Mouse (Mus musculus) lung, postnatal 4 days (tissue): Measurements from ENCODE around the gene Mbnl2.
A peak's percentile ranks its signal among the peaks of the same experiment; 100 is the strongest.

Source experiments
- DNase-seq, 2 experiments: peaks; one replicate each; pipeline ENCODE4 v3.0.0; 2021

The Mbnl2 gene

DNA sequence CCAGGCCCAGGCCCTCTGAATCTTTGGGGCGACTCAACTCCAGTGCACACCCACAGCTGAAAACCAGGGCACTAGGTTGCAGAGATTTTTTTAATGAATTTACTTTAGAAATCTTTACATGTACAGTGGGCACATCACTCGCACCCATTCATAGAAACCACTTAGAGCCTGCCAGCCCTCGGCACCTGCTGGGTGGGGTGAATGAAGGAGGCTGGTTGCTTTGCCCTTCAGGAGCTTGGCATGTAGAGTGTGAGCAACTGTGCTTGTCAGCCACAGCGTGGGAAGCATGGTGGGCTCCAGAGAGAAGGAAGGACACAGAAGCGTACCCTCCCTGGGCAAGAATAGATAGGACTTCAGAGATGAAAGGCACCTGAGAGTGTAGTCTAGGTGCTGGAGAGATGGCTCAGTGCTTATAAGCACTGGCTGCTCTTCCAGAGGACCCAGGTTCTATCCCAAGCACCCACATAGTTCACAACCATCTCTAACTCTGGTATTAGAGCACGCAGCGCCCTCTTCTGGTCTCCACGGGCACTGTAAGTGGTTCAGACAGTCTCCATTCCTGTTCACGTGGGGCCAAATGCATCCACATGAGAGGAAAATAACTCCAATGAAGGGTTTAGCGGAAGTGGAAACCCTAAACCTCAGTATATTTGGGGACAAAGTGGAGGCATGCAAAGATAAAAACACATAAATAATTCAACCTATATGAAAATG is 114.9 kb downstream of the Mbnl2 start:
- no peak for DNase-seq

- DNase-seq = no peak
These were observed 116.2 kb downstream of the Mbnl2 start for GRCm38 (mm10) chr14:120391701-120392100.

GRCm38 (mm10) chr14:120392441-120392840 is 117.0 kb downstream of the Mbnl2 start:
- DNase-seq = no peak

DNA sequence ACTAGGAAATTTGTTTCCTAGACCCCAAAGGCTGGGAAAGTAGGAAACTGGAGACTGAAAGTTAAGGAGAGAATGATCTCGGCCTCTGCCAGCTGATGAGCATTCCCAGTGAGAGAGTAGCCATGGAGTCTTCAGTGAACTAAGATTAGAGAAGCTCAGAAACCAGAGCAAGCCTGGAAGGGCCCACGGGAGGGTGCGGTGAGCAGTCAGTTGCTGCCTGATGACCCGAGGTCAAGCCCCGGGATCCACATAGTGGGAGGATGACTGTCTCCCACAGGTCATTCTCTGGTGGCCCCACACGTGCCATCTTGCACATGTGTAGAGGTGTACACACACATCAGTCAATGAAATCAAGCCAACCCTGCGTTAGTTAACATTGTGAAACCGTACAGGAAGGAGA is 118.0 kb downstream of the Mbnl2 start:
- no peak for DNase-seq

DNA sequence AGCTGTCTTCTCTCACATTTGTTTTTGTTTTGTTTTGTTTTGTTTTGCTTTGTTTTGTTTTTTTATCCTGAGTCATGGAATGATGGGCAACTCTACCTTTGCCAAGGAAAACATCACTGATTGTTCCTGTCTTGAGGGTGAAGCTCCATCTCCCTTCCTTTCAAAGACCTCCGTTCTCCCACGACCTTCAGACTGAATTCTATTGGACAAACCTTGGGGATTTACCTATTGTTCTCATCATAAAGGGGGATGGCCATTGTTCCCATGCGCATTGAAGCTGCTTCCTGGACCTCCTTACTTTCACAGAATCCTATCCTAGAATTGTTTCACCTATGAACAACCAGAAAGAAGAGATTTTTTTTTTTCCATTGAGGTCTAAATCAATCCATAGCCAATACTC is 118.7 kb downstream of the Mbnl2 start:
- no peak for DNase-seq

- no peak for DNase-seq
These were observed 119.4 kb downstream of the Mbnl2 start for GRCm38 (mm10) chr14:120394827-120395226.

DNA sequence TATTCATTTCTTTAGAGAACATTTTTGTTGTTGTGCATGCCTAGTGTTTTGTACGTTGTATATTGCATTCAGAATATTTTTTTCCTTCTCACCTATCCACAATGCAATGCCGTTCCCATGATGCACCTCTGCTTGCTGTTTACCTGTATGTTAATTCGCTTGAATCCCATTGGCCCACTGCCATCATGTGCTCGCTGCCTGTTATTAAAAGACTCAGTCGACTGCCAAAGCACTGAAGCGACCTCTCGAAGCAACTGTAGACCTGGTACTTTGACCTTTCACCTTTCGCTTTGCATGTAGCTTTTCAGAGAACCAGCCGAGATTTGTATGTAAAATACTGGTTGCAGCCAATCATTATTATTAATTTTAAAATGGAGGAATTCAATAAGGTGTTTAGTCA is 120.0 kb downstream of the Mbnl2 start:
- no peak for DNase-seq

DNA sequence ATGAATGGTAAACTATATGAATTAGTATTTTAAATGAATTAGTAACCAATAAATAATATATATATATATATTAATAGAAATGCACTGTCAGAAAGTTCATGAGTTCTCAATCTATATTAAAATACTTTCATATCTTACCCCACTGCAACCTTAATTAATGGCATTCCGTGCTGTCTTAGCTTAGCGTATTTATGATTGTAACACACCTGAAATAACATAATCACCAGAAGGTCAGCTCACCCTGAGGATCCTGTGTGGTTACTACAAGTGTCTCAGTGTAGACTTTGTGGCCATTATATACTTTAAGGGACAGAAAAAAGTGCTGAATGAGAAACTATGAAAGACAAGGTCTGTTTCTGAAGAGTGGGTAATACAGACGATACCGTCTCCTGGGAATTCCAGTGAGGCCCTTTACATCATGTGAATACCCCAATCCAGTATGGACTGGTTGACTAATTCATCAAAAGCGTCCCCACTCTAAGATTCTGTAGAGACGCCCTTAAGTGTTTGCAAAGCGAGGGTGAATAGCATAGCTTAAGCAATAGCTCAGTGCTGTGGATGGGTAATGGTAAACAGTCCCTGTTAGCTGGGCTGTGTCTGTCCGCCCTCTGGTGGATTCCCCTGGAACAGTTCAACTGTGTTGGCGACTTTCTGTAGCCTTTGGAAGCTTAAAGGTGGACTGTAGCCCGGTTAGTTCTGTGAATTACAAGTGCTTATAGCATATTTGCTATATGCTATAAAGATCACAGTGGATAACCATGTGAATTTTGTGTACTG is 122.6 kb downstream of the Mbnl2 start:
- DNase-seq = peak; percentile 81 to 88

DNA sequence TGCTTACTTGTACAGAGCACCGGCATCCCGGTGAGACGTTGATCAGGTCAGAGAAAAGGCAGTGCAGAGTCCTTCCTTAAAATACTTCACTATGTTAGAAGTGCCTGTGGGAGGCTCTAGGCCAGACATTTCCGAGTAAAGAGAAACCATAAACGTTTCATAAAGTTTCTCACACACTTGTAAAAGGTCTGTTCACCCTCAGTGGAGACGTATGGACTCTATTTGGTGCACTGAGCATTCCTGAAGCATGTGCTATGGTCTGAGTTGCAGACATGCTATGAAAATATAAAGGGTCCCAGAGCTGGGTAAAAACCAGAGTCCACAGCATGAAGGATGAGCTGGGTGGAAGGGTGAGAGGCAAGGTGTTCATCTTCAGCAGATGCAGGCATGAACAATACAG is 124.1 kb downstream of the Mbnl2 start:
- DNase-seq = no peak

DNA sequence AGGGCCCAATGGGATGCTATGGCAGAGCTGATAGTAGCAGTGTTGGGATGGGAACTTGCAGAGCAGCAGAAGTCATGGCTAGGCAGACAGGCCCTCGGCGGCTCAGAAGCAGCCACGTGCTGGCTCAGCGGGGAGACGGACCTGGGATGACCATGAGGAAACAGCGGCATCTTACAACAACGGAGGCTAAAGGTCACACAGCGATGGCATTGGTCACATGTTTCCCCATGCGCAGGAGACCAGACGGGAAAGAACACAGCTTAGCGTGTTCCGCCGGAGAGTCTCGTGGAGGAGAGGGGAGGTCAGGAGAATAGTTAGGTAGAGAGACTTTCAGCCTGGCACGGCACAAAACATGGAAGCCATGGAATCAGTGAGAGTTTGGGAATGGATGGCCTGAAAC is 125.7 kb downstream of the Mbnl2 start:
- DNase-seq = no peak

DNA sequence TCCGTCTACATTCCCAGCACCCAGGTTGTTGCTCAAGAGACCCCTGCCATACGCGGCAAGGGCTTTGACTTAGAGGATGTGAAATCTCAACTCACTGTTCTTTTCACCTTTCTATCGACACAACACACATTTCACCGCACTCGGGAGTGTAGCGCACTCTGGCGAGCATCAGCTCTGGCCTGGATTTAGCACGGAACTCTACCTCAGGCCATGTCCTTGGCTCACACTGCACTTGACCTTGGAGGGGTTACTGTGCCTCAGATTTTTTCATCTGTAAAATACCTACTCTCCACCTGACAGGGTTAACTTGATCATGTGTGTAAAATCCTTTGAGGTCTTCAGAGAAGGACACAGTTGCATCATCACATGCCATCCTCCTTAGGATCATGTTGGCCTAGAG is 127.2 kb downstream of the Mbnl2 start:
- DNase-seq = no peak

GRCm38 (mm10) chr14:120404364-120404763 is 128.9 kb downstream of the Mbnl2 start:
- no peak for DNase-seq

GRCm38 (mm10) chr14:120404811-120405582 is 129.5 kb downstream of the Mbnl2 start:
- DNase-seq = no peak

- peak in 1 of 2 experiments; percentile 42 for DNase-seq
These were observed 130.1 kb downstream of the Mbnl2 start for GRCm38 (mm10) chr14:120405597-120405996.

- DNase-seq = no peak
These were observed 130.8 kb downstream of the Mbnl2 start for GRCm38 (mm10) chr14:120406271-120406670.

DNA sequence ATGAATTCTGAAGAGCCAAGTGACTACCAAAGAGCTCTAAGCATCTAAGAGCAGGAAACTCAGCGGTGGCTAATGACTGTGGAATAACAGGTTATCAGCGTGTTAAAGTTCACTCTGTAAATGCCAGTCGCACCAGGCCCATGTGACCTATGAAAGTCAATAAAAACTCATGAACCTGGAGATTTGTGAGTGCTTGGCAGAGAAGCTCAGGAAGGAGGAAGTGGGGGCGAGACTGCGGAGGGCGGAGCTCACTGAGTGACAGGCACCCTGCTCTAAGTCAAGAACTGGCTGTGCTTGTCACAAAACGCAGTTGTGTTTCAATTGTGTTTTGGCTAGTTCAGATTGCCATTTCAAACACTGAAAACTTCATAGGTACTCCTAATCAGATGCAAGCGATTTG is 131.4 kb downstream of the Mbnl2 start:
- peak; percentile 75 to 78 for DNase-seq

DNA sequence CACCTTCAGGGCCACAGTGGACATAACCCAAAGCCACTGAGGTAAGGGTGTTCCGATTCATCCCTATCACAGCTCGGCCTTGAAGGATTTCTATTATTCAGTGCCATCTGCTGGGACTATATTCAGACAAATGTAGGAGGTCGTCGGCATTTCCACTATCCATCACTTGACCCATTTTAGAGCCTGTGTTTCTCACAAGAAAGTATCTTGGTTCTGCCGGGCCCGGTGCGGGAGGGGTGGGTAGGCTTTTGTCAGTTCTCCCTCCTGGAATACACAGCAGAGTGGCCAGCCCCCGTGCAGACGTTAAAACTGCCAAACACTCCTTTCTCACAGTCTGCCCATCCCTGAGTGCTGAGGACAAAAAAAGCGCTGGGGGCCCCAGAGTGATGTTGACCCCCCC is 134.4 kb downstream of the Mbnl2 start:
- DNase-seq = no peak

- DNase-seq = peak; percentile 31 to 70
These were observed 141.4 kb downstream of the Mbnl2 start for GRCm38 (mm10) chr14:120416886-120417285.

DNA sequence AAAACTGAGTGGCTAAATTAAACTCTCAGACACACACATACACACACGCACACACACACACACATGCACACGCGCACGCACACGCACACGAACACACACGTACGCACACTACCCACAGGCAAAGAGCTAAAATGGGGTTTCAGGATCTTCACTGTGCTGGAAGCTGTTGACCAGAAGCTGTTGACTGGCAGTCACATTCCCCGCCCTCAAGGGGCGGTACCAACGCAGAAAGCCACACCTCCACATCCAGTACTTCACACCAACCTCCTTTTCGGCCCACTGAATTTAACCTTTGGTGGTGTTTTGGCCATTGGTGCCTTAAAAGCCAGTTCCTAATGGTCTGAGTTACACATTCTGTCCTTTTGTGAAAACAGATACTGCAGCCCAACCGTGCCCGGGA is 143.5 kb downstream of the Mbnl2 start:
- no peak for DNase-seq

DNA sequence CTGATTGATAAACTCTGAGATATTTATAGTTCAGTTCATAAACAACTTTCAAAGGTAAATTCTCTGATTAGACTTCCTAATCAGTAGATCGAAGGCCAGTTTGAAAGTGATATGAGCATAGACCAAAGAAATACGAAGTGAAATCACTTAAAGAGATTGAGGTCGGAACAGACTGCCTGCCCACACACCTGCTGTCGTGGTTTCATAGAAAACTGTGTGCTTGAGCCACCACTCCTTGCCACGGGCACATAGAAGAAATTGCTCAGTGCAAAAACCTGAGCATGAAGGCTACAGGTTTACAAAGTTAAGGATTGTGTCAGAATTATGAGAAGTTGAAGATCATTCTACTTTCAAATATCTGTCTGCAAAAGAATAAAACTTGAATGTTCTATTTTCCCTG is 153.0 kb downstream of the Mbnl2 start:
- no peak for DNase-seq

GRCm38 (mm10) chr14:120432773-120433172 is 157.3 kb downstream of the Mbnl2 start:
- DNase-seq = no peak

DNA sequence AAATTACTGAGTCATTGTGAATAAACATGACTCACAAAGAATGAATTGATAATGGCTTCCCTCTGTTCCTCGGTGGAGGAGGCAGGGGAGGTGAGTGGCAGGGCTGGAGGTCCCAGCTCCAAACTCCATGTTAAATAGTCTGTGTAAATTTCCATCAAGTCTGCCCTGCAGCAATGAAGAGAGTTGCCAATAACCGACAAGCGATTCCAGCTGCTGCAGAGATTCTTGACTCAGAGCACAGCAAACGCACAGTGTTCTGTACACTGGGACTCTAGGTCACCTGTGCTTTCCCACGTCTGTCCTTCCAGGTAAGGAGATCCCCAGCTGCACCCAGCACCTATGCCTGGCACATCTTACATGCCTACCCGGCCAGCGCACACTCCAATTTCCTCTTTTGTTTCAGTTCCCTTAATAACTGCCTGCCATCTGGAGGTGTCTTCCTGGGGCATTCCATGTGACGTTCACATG is 158.5 kb downstream of the Mbnl2 start:
- DNase-seq = no peak

DNA sequence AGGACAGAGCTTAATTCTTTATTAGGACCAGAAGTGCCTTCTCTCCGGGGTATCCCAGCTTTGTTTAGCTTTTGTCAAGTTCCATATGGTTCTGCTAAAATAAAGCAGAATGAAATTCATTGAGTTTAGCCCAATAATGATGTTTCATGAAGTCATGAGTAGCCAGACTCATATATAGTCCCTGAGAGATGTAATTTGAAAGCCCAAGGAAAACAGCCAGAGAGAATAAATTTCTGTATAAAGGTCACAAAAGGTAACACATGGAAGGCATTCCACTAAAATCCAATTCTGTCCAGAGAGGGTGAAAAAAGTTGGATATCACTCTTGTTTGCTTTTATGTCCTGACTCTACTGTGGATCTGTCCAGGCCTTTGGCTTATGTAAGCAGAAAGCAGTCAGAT is 159.4 kb downstream of the Mbnl2 start:
- DNase-seq = no peak

DNA sequence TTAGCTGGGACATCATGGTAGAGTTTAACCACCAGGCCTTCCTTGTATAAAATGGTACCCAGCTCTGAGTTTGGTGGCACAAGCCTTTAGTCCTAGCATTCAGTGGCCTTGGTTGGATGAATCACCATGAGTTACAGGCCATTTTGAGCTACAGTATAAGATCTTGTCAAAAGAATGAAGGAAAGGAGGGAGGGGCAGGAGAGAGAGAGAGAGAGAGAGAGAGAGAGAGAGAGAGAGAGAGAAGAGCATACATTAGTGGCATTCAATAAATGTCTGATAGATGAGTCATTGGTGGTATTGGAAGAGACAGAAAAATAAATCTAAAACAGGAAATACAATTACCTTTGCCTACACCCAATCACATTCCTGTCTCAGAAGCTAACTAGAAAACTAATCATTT is 165.2 kb downstream of the Mbnl2 start:
- DNase-seq = no peak
